Mouse (Mus musculus): ENCODE measurements at regions not wholly inside any gene's neighbourhood (a gene's known extent, or its start where the extent isn't known, plus 50 kb on each side); places are given as distances from the start of the nearest gene placed in this dataset.
A peak's percentile ranks its signal among the peaks of the same experiment; 100 is the strongest.
"Not testable (repeated sequence)": the region's sequence is repeated elsewhere in the genome, so short reads cannot be mapped to it uniquely, and the experiment has no call there.

DNA sequence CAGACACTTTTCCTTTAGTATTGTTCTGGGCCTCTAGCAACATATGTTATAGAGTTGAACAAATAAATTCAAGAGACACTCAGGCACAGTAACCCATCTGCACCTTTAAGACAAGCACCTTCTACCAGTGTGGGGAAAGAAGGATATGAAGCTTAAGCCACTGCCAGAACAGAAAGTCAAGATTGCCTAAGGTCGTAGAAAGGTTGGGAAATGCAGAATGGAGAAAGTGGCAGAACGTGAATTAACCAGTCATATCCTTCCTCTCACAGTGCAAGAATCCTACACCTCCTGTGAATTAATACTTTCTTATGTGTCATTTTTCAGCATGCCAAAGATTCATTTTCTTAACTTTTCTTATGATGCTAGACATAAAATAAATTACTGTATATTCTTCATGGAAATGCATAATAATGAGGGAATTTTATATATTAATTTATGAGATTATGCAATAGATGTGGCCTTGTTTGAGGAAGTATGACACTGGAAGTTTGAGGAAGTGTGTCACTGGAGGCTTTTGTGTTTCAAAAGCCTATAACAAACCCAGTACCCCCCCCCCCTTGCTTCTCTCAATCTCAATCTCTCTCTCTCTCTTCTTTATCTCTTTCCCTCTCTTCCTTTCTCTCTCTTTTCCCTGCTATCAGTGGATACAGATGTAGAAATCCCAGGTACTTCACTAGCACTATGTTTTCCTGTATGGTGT is 361.6 kb upstream of the Edil3 start:
- DNase-seq (ENCODE audit: low read depth) = peak; percentile 24

DNA sequence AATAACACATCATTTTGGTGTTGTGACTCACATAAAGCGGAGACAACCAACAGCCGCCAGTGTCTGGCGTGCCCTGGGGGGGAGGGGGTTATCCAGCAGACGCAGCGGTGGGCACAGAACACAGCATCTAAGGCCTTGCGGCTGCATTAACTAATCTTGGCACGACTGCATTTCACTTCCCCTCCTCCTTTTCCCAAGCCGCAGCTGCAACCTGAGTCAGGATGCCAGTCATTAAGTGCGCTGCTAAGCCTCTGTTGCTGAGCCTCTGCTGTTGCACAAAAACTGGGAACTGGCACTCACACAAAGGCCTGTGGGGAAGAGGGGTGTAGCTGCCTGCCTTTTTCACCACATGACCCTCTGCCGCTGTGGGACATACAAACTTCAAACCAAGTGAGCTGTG is 331.2 kb upstream of the Edil3 start:
- DNase-seq (ENCODE audit: low read depth) = no peak

DNA sequence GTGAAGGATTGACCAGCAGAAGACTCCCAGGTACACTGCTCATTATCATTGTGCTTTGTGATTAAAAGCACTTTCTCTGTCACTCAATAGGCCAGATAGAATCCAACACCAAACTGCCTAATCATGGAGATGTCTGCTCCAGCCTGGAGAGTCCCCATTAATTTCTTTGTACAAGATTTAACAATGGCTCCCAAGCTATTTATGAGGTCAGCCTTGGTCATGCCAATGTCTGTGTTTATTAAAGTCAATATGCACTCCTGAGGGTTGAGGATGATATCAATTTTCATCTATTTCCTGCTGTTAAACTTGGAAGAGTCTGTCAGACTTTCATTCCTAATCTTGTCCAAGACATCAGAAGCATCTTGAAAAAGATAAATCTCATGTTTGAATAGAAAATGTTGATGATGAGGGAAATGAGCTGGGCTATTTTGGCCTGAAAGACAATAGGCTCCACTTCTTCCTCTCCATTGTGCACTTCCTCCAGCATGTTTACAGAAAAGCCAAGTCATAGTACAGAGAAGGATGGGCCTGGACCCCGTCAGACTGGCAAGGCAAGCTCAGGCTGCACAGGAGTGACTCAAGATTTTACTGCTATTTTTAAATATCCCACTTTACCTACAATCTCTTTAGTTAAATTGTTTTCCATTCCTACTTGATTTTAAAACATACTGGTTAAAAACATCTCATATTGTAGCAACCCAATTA is 310.3 kb upstream of the Edil3 start:
- no peak for DNase-seq (ENCODE audit: low read depth)

DNA sequence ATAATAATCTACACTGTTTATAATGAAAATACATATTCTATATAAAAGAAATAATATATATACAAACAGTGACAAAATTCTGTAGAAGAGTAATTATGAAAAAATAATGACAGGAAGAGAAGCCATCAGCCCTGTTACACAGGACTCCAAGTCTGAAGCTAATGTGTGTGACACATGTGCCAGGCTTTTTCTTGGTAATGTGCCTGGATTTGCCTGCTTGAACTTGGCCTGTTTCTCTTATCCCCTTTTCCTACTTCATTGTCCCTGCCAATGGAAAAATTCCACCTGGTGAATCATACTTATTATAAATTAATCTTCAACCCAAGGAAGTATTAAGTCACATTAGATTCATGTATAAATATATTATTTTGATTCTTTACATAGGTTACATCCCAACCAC is 286.5 kb upstream of the Edil3 start:
- DNase-seq (ENCODE audit: low read depth) = no peak

DNA sequence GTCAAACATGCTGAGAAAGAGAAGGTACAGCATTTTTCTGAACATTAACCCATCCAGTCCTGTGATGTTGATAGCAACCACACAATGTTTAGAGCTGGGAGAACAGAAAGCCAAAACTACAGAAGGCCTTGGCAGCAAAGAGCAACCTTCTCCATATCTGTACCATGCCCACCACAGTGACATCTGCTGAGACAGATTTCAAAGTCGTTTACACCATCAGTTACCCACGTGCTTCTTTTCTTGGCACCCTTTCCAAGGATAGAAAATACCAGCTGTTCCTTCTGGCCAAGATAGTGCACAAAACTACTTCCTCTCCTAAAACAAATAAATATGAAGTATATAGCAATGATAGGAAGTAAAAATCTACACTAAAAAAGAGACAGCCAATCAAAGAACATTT is 266.8 kb upstream of the Edil3 start:
- no peak for DNase-seq (ENCODE audit: low read depth)

DNA sequence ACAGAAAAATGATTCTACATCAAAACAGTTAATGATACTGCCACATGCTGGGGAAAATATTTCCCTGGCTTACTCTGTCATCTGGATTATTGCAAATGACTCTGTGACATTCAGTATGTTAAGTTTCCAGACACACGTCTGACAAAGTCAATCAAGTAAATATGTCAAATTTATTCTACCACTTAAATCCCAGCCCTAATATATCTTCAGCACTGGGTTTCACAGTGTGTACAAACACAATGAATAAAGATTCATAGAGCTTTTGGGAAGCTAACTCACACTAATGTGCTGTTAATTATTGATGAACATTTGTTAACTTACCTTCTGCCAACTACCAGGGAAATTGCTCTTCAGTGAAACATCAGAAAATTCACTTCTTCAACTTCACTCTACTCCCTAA is 256.3 kb upstream of the Edil3 start:
- DNase-seq (ENCODE audit: low read depth) = no peak

DNA sequence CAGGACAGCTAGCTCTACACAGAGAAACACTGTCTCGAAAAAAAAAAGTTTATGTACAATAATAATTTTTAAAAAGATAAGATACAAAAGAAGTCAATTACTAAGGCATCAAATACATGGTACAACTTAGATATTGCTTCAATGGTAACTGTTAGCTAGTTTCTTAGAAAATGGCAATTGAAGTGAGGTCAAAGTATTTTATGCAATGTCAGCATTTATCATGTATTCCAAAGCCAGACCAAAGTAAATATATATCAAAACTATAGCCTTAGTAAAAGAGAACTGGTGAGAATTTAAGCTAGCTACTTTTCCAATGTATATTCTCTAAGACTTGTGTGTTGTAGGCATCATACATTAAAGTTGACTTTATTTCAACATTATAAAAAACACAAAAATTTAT is 219.0 kb upstream of the Edil3 start:
- no peak for DNase-seq (ENCODE audit: low read depth)

DNA sequence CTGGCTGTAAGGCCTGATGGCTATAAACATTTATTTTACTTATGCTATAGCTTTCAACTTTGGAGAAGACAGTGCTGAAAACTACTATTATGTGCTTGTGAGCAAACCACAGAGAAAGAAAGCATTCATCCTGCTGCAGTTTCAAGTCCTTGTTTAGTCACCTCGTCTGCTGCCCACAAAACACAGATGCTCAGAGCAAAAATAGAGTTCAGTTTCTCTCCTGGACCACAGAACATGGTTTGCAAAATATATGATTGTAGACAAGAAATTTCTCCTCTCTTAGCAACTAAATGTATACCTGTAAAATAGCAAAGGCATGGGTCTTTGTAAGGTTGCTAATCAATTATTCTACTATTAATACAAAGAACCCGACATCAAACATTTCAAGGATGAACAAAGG is 210.7 kb upstream of the Edil3 start:
- no peak for DNase-seq (ENCODE audit: low read depth)

DNA sequence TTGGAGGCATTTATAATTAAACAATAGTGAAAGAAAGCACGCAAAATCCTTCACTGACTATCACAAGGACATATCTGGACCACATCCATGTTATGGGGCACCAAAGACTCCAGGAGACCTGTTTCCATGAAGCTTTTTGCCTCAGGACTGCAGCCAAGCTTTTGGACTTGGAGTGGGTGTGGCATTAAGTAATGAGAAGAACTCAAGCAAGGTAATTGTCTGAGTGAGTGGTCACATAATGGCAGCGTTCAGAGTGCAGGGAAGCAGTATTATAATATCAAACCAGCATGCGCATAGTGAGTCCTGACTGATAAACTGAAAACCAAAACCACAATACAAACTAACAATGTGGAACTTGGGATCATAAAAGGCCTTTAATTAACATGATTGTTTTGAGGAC is 208.0 kb upstream of the Edil3 start:
- no peak for DNase-seq (ENCODE audit: low read depth)

DNA sequence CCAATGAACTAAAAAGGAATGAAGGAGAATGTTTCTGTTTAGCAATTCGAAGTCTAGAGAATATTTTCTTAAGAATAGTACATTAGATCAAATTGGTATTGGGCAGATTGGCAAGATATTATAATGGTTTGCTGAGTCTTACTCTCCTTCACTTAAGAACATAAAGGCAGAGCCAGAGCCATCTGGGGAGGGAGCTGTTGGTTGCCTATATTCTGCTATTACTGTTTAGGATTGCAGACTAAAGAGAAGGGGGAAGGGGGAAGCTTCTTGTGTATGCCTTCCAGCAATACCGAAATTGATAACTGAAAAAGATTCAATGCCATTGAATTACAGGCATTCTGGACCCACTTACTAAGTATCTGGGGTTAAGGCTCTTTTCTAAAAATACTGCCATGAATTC is 171.1 kb upstream of the Edil3 start:
- DNase-seq (ENCODE audit: low read depth) = no peak

DNA sequence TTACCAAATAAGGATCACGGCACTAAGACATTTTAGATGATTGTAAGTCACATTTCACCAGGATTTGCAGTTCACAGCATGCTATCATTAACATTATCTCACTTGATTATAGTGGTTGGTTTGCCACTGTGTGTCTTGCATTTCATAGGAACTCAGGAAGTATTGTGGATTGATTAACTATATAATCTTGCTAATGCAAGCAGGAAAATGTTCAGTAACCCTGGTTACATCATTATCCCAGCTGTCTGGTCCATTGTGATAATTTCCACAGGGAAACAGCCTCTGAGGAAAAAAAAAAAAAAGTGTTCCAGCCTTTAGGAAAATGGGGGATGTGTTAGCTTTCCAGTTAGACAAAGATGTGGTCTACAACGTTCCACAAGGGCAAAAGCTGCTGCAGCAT is 170.2 kb upstream of the Edil3 start:
- DNase-seq (ENCODE audit: low read depth) = no peak

DNA sequence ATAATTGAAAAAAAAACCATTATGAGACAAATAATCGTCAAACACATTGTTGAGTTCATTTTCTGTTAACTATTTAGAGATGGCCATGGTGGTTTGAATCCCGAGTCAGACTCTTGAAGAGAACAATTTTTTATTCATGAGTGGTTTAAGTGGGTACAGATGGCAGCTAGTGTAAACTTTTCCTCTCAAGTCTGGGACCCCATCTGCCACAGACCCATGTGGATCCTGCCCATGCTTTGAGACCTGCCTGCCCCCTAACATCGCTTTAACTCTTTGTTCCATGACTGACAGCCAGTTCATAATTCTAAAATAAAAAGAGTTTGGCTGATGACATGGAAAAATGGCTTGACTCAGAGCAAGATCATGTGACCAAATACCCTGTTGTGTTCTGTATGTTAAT is 166.2 kb upstream of the Edil3 start:
- no peak for DNase-seq (ENCODE audit: low read depth)

DNA sequence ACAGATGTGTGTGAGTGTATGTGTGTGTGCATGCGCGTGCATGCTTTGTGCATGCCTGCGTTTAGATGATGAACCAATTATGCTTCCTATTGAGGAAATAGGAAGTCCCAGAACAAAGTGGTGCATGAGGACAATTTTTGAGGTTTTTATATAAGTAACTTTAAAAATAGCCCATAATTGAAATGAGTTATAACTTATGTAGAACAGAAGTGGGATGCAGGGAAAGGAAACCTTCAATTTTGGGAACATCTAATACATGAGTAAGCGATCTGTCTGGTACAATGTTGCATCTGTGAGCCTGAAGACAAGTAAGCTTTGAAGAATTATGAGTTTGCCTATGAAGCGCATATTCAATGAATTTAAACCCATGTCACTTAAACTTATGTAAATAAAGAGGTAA is 145.4 kb upstream of the Edil3 start:
- no peak for DNase-seq (ENCODE audit: low read depth)

DNA sequence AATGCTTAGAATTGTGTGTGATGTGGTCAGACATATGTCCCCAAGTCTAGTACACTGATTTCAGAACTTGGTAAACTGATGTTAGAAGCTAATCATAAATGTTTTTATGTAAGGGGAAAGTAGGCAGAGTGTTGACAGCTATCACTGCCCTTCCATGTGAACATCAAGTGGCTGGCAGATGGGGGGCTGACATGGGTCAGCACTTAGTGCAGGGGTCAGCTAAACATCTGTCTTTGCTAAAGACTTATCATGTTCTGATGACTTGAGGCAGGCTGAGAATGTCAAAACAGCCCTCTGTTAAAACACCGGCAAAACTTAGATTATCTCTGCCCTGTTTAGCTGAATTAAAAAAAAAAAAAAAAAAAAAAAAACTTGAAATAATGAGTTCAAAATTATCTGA is 116.7 kb upstream of the Edil3 start:
- no peak for DNase-seq (ENCODE audit: low read depth)

DNA sequence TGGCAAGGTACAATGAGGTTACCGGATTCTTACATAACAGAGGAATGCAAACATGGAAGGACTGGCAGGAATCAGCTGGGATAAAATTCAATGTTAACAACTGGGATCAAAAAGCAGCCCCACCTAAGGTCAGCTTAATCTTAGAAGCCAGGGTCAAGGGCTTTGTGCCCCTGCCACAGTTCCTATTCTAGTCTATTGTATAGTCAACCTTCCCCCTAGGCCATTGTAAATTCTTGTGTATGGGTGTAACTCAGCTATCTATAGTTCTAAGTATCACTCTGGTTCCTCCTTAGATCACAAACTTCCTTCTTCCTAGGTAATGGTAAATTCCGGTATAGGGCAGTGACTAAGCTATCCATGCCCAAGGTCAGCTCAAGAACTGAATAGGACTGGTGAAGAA is 91.6 kb upstream of the Edil3 start:
- DNase-seq (ENCODE audit: low read depth) = not testable (repeated sequence)

DNA sequence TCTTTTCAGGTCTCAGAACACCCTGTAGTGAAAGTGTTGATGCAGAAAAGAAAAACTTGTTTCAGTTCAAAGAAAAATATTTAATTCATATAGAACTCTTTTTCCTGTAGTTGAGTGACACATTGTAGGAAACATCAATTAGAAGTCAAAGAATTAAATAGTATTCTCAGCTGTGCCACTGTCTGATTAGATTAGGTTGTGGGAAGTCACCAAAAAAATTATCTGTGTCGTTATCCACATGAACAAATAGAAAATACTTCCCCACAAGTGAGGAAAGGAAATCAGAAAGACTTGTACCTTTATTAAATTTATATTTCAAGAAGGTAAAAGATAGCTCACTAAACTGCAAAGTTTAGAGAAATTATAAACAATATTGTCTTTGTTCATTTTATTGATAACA is 71.4 kb upstream of the Edil3 start:
- DNase-seq (ENCODE audit: low read depth) = no peak
